Mouse (Mus musculus): ENCODE measurements around the gene Mlxip. TPM values are rescaled to one million over a fixed set of nuclear protein-coding genes. Genes with fewer than 3 reads are reported as not detected.
A peak's percentile ranks its signal among the peaks of the same experiment; 100 is the strongest.

Mlxip gene
- polyA plus RNA-seq, 1 experiment from 2014 or later: 21.1 TPM

DNA sequence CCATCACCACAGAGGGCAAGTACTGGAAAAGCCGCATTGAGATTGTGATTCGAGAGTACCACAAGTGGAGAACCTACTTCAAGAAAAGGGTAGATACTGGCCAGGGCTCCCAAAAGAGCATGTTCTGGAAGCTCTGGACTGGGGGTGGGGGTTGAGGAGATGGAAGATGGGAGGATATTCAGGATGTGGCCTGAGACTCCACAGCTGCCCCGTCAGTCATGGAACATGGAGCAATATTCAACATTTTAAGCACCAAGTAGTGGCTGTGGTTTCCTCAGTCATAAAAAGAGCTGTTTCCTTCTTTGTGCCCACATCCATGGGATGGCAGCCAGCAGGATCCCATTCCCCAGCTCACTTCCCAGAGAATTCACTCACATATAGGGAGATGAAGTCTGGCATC lies 47.7 kb downstream of the Mlxip start:
- Histone ChIP-seq H3K27me3 (replicated peaks) (no peaks in the 10 kb centered on the region), H3K9me3 (no peaks in the 10 kb centered on the region), H3K27ac (no peak overlapping the region), H3K4me1 (no peaks in the 10 kb centered on the region), H3K4me2 (no peak overlapping the region), H3K36me3 (replicated peaks) (peaks cover 24% of the 10 kb centered on the region), H3K9ac (no peak overlapping the region), H3K4me3 (no peak overlapping the region)
- no peak for ATAC-seq (replicated peaks)
- WGBS: 89% methylated on average over 3 of the region's 3 CpGs

DNA sequence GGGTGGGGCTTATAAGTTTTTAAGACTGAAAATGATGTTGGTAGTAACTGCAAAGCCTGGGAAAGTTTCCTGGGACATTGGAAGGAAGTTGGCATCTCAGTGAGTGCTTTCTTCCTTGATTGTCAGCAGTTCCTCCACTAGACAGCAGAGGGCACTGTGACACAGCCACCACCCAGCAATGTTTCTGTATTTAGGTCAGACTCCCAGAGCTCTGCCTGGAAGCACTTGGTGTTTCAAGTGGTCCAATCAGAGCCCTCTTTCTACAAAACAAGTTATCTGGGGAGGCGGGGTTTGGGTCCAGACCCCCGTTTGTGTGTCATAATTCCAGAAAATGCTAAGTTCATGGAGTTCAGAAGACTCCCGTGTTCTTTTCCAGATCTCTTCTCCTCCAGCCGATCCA lies 49.5 kb downstream of the Mlxip start:
- 51% methylated on average over 4 of the region's 4 CpGs for WGBS
- no peaks in the 10 kb centered on the region for H3K27me3 ChIP-seq (replicated peaks)
- no peaks in the 10 kb centered on the region for H3K4me1 ChIP-seq
- ATAC-seq (replicated peaks): no peak
- no peak overlapping the region for H3K4me2 ChIP-seq
- H3K9ac ChIP-seq: no peak overlapping the region
- H3K27ac ChIP-seq: no peak overlapping the region
- H3K4me3 ChIP-seq: no peak overlapping the region
- H3K36me3 ChIP-seq (replicated peaks): peaks cover 31% of the 10 kb centered on the region
- no peaks in the 10 kb centered on the region for H3K9me3 ChIP-seq

DNA sequence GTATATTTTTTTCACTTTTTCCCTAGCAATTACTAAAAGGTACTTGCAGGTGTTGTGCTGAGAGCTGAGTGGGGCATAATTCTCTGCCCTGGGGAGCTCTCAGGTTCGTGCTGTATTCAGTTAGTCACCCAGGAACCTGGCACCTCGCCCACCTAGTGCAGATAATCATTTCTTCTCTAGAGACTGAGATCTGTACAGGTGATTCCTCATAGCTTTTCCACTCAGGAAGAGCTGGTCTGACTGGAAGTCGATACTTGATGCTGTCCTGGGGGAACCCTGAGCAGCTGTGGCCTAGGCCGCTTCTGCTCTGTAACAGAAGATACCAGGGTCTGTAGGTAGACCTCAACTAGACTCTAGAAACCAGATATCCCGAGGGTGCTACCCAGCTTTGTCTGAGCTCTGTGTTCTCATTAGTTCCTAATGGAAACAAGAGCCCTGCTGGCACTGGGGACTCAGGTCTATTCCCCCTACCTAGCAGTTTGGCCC lies 50.3 kb downstream of the Mlxip start:
- Histone ChIP-seq H3K27me3 (replicated peaks) (no peaks in the 10 kb centered on the region), H3K4me3 (no peak overlapping the region), H3K4me1 (no peaks in the 10 kb centered on the region), H3K4me2 (no peak overlapping the region), H3K9ac (no peak overlapping the region), H3K9me3 (no peaks in the 10 kb centered on the region), H3K36me3 (replicated peaks) (peaks cover 37% of the 10 kb centered on the region), H3K27ac (no peak overlapping the region)
- ATAC-seq (replicated peaks): no peak
- WGBS: 89% methylated on average over 5 of the region's 5 CpGs

DNA sequence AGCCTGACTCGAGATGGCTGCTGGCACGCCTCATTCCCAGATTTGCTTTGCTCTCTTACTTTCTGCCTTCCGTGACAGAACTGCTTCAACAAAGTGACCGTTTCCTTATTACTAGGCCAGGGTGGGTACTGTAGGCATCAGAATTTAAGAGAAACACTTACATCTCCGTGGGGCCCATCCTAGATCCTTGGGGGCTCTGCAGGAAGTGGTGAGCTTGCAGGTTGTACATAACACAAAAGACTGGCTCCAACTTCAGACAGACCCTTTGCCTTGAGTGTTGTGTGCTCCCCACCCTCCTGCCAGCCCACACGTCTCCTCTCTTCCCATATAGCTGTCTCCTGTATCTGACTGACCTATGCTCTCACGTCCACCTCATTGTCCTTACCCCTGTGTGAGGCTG lies 57.3 kb downstream of the Mlxip start:
- Histone ChIP-seq H3K4me3 (no peak overlapping the region), H3K4me2 (no peak overlapping the region), H3K9me3 (no peaks in the 10 kb centered on the region), H3K27ac (no peak overlapping the region), H3K4me1 (no peaks in the 10 kb centered on the region), H3K9ac (no peak overlapping the region), H3K27me3 (replicated peaks) (no peaks in the 10 kb centered on the region), H3K36me3 (replicated peaks) (peaks cover 51% of the 10 kb centered on the region)
- WGBS: 92% methylated on average over 7 of the region's 7 CpGs
- no peak for ATAC-seq (replicated peaks)

DNA sequence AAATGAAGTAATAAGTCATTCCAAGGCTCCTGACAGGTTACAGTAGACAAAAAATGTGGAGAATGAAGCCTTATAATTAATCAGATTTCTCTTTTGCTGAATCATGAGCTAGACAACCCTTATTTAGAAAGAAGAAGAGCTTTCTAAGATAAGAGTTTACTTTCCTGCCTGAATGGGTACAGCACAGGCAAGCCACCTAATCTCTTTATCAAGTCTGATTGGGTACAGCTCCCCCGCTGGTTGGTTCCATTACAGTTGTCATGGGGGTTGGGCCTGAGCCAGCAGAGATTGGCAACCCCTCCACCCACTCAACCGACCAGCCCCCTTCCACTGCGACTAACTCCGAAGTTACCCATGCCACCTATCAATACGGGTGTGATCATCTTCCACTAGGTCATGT lies 66.8 kb downstream of the Mlxip start:
- no peak overlapping the region for H3K4me2 ChIP-seq
- no peak for ATAC-seq (replicated peaks)
- H3K27ac ChIP-seq: no peak overlapping the region
- no peaks in the 10 kb centered on the region; the same call in 1 of the 2 replicates for H3K36me3 ChIP-seq (replicated peaks)
- no peaks in the 10 kb centered on the region for H3K4me1 ChIP-seq
- no peak overlapping the region for H3K9ac ChIP-seq
- H3K27me3 ChIP-seq (replicated peaks): no peaks in the 10 kb centered on the region
- no peak overlapping the region for H3K4me3 ChIP-seq
- WGBS: 64% methylated on average over 5 of the region's 5 CpGs
- no peaks in the 10 kb centered on the region for H3K9me3 ChIP-seq

DNA sequence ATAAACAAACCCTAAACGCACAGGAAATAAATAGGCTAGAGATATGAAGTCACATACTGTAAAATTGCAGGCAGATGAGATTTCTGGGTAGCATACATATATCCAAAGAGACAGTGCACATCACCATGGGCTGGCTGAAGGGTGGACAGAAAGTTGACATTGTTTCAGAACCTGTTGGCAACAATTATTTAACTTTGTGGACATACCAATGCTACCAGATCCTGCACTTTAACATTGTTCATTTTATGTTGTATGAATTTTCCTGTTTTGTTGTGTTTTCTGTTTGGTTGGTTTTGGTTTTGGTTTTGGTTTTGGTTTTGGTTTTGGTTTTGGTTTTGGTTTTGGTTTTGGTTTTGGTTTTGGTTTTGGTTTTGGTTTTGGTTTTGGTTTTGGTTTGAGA lies 70.0 kb downstream of the Mlxip start:
- H3K27me3 ChIP-seq (replicated peaks): no peaks in the 10 kb centered on the region
- no peak overlapping the region for H3K4me2 ChIP-seq
- no peak overlapping the region for H3K4me3 ChIP-seq
- no peaks in the 10 kb centered on the region for H3K36me3 ChIP-seq (replicated peaks)
- WGBS: 81% methylated on average over 1 of the region's 1 CpGs
- no peaks in the 10 kb centered on the region for H3K4me1 ChIP-seq
- no peaks in the 10 kb centered on the region for H3K9me3 ChIP-seq
- H3K9ac ChIP-seq: no peak overlapping the region
- no peak for ATAC-seq (replicated peaks)
- H3K27ac ChIP-seq: no peak overlapping the region

DNA sequence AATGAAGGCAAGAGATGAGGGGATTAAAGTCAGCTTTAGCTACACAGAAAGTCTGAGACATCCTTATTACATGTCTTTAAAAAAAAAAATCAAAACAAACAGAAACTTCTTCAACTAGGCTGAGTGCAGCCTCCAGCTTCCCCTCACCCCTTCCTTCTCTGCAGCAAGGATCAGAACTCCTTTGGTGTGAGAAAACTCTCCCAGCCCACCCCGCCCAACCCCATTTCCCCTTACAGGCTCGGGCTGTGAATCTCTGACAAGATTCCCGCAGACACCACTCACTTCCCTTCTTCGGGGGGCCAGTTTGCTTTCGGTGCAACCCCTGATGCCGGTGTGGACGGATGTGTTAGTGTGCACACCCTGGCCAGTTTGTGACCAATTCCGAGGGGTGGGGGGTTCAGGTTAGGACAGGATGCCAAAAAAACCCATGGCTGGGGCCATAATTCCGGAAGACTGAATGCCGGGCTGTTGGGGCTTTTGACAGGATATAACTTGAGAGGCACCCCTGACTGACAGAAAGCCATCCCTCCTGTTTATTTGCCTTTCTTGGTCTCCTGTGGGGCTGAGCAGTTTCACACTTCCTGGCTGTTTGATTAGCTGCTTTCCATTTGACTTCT lies 76.3 kb downstream of the Mlxip start:
- H3K4me2 ChIP-seq: no peak overlapping the region
- no peak overlapping the region for H3K27ac ChIP-seq
- no peaks in the 10 kb centered on the region for H3K4me1 ChIP-seq
- ATAC-seq (replicated peaks): no peak
- 70% methylated on average over 10 of the region's 10 CpGs for WGBS
- H3K36me3 ChIP-seq (replicated peaks): no peaks in the 10 kb centered on the region
- H3K27me3 ChIP-seq (replicated peaks): no peaks in the 10 kb centered on the region
- H3K4me3 ChIP-seq: no peak overlapping the region
- no peaks in the 10 kb centered on the region for H3K9me3 ChIP-seq
- no peak overlapping the region for H3K9ac ChIP-seq

DNA sequence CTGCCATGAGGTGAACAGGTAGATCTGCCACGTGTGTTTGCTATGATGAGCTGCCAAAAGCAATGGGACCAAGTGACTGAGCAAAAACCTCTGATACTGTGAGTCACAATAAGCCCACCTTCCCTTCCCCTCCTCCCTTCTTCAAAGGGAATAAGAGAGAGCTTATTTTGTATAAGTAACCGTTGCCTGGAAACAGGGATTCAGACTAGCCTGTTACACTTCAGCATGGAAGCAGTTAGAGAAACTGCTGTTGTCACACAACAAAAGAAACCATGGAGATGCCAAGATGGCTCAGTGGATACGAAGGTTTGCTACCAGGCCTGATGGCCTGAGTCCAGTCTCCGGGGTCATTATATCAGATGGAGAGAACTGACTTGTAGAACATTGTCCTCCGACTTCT lies 79.2 kb downstream of the Mlxip start:
- H3K4me2 ChIP-seq: no peak overlapping the region

DNA sequence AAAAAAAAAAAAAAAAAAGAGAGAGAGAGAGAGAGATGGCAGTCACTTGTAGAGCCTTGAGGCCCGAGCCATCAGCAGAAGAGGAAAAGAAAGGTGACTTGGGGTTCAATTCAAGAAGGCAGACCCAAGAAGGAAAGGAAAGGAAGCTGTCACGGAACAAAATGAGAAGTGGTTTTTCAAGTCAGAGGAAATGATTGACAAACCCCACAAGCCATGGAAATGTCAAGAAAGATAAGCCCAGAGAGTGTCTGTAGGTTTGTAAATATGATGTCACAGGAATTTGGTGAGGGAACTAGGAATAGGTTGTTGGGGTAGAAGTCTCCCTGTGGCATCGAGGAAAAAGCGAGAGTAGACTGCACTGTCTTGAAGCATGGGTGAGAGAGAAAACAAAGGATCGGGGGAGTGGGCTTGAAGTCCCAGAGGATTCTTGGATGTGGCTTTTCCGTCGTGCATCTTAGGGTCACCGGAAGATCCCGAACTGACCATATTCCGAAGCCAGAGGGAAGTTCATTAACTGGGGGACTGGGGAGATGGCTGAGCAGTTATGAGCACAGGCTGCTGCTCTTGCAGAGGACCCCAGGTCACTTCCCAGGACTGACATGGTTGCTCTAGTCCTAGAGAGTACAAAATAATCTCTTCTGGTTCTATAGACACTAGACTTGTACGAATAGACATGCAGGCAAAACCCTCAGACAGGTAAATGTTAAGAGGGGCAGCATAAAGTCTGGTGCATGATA lies 93.2 kb downstream of the Mlxip start:
- H3K4me2 ChIP-seq: no peak overlapping the region
- H3K27ac ChIP-seq: no peak overlapping the region
- H3K9ac ChIP-seq: no peak overlapping the region
- H3K36me3 ChIP-seq (replicated peaks): no peaks in the 10 kb centered on the region
- no peak for ATAC-seq (replicated peaks)
- no peaks in the 10 kb centered on the region for H3K9me3 ChIP-seq
- peaks cover 5% of the 10 kb centered on the region; the same call in 1 of the 2 replicates for H3K4me1 ChIP-seq
- no peak overlapping the region for H3K4me3 ChIP-seq
- no peaks in the 10 kb centered on the region for H3K27me3 ChIP-seq (replicated peaks)
- 85% methylated on average over 11 of the region's 11 CpGs for WGBS

More for the DNA sequence above, 79.2 kb downstream of the Mlxip start:
- Histone ChIP-seq H3K9ac (no peak overlapping the region), H3K27me3 (replicated peaks) (no peaks in the 10 kb centered on the region), H3K4me1 (no peaks in the 10 kb centered on the region), H3K4me3 (no peak overlapping the region), H3K9me3 (no peaks in the 10 kb centered on the region), H3K27ac (no peak overlapping the region), H3K36me3 (replicated peaks) (no peaks in the 10 kb centered on the region)
- no peak for ATAC-seq (replicated peaks)
- WGBS: 51% methylated on average over 5 of the region's 5 CpGs

DNA sequence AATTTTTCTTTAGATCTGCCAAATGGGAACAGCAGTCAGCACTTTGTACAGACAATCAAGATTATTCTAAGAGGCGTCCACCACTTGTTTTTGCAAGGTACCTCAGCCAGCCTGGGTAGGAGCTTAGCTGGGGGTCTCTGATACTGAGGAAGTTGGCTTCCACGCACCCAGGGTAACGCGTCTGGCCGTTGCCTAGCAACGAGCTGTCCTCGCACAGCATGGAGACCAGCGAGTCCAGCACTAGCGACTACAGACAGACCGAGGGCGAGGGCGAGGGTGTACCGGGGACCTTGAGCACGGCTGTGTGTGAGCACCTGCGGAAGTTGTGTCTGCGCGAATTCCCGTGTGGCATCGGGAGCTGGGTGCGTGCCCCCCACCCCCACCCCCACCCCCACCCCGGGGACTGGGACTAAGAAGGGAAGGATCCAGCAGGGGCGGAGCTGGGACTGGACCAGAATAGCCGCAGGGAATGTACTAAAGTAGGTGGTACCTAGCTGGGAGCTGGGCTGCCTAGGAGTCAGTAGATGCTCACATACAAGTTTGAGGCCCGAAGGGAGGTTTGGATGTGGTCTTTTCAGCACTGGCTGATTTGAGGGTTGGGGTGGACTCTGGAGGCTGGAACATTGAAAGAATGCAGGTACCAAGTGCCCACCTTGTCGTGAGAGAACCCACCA lies 94.7 kb downstream of the Mlxip start, which contains the start of the genes Lrrc43 and Il31:
Gene Lrrc43, plus strand, starts transcription at position 194 of the 674 bp plus-strand sequence.
Gene Il31, minus strand, starts transcription at position 378 of the 674 bp plus-strand sequence.
- Histone ChIP-seq H3K27ac (no peak within 1 kb of the TSS), H3K27me3 (replicated peaks) (no peaks in the 10 kb centered on the region), H3K4me3 (peak within 1 kb of the TSS; percentile 29), H3K4me1 (peaks cover 5% of the 10 kb centered on the region; the same call in 1 of the 2 replicates), H3K9me3 (no peaks in the 10 kb centered on the region), H3K36me3 (replicated peaks) (no peaks in the 10 kb centered on the region), H3K4me2 (peak within 1 kb of the TSS; percentile 50), H3K9ac (0 out of 2 replicates have a peak within 1 kb of the TSS, but pooled peaks have one; percentile 13)
- 7% methylated on average over 25 of the region's 25 CpGs for WGBS
- ATAC-seq (replicated peaks): peak; percentile 72

DNA sequence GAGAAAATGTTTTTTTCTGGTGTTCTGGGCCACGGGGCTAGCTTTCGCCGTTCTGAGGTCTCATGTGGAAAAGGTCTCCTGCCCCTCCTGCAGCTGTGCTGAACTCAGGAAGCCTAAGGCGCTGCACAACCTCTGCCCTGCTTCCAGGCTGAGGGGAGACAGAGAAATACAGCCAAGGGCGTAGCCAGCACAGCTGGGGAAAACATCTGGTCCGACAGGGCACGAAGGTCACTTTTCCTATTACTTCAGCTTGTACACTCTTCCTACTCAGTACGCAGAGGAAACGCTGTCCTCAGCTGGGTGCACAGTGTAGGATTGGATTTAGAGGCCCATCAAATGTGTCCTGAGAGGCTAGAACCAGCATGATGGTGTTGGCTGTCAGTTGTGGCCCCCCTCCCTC lies 95.3 kb downstream of the Mlxip start:
- Histone ChIP-seq H3K4me1 (peaks cover 5% of the 10 kb centered on the region; the same call in 1 of the 2 replicates), H3K27ac (no peak overlapping the region), H3K9me3 (no peaks in the 10 kb centered on the region), H3K9ac (no peak overlapping the region), H3K36me3 (replicated peaks) (no peaks in the 10 kb centered on the region), H3K4me3 (no peak overlapping the region), H3K4me2 (no peak overlapping the region), H3K27me3 (replicated peaks) (no peaks in the 10 kb centered on the region)
- 64% methylated on average over 9 of the region's 9 CpGs for WGBS
- no peak for ATAC-seq (replicated peaks)

DNA sequence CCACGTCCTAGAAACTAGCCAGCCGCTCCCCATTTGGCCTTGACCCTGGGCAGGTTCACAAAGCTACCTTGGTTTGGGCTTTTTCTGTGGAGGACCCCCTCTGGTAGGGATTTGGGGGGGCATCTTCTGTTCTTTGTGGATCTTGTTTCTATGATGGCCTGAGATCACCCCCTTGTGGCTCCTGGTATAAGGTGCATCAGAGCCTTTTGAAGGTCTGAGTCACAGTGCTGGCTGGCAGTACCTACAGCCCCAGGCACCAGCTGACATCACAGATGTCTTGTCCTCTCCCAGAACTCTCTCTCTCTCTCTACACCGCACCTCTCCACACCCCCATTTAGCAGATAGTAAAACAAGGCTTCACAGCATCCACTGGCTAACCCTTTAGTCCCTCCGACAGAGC lies 105.1 kb downstream of the Mlxip start:
- H3K4me1 ChIP-seq: peaks cover 8% of the 10 kb centered on the region; the same call in 1 of the 2 replicates
- no peak overlapping the region for H3K9ac ChIP-seq
- no peaks in the 10 kb centered on the region for H3K36me3 ChIP-seq (replicated peaks)
- H3K9me3 ChIP-seq: no peaks in the 10 kb centered on the region
- H3K4me2 ChIP-seq: no peak overlapping the region
- WGBS: 53% methylated on average over 4 of the region's 4 CpGs
- H3K4me3 ChIP-seq: no peak overlapping the region
- no peak overlapping the region for H3K27ac ChIP-seq
- ATAC-seq (replicated peaks): no peak
- H3K27me3 ChIP-seq (replicated peaks): peaks cover 2% of the 10 kb centered on the region; the same call in 1 of the 2 replicates

Measured in midbrain, embryonic 15.5 days (tissue).